Mouse (Mus musculus) left cerebral cortex, adult 11 months (tissue): Measurements from ENCODE around the gene Aanat.
"Not testable (repeated sequence)": the region's sequence is repeated elsewhere in the genome, so short reads cannot be mapped to it uniquely, and the experiment has no call there.

Experiments
- DNase-seq: peaks from one replicate; pipeline ENCODE4 v3.0.0; 2022; ENCODE audit warnings: low spot score

Gene Aanat

GRCm38 (mm10) chr11:116611168-116611567 lies 24.9 kb downstream of the Aanat start:
- DNase-seq: not testable (repeated sequence)

GRCm38 (mm10) chr11:116611883-116612282 lies 25.7 kb downstream of the Aanat start:
- DNase-seq: no peak

- no peak for DNase-seq
These were observed 26.3 kb downstream of the Aanat start for GRCm38 (mm10) chr11:116612554-116612953.

GRCm38 (mm10) chr11:116613234-116613633 lies 27.0 kb downstream of the Aanat start:
- no peak for DNase-seq

- no peak for DNase-seq
These were observed 29.7 kb downstream of the Aanat start for GRCm38 (mm10) chr11:116615735-116616437.

- no peak for DNase-seq
These were observed 30.3 kb downstream of the Aanat start for GRCm38 (mm10) chr11:116616438-116617118.

GRCm38 (mm10) chr11:116617641-116618040 lies 31.4 kb downstream of the Aanat start:
- no peak for DNase-seq

GRCm38 (mm10) chr11:116618666-116619065 lies 32.4 kb downstream of the Aanat start:
- no peak for DNase-seq

GRCm38 (mm10) chr11:116619156-116619555 lies 32.9 kb downstream of the Aanat start:
- DNase-seq: no peak

GRCm38 (mm10) chr11:116619561-116619960 lies 33.3 kb downstream of the Aanat start:
- DNase-seq: no peak

GRCm38 (mm10) chr11:116620073-116620472 lies 33.8 kb downstream of the Aanat start:
- no peak for DNase-seq

- DNase-seq: no peak
These were observed 34.5 kb downstream of the Aanat start for GRCm38 (mm10) chr11:116620559-116621253.

- no peak for DNase-seq
These were observed 35.0 kb downstream of the Aanat start for GRCm38 (mm10) chr11:116621258-116621704.

- DNase-seq: no peak
These were observed 37.3 kb downstream of the Aanat start for GRCm38 (mm10) chr11:116623281-116624124.

GRCm38 (mm10) chr11:116624131-116624832 lies 38.0 kb downstream of the Aanat start:
- DNase-seq: no peak

GRCm38 (mm10) chr11:116625081-116626000 lies 39.1 kb downstream of the Aanat start:
- no peak for DNase-seq

GRCm38 (mm10) chr11:116626299-116627071 lies 40.3 kb downstream of the Aanat start, which contains the start of gene Rhbdf2:
Gene Rhbdf2 (minus strand): TSS chr11:116627019.
- no peak for DNase-seq

- DNase-seq: no peak
These were observed 41.1 kb downstream of the Aanat start for GRCm38 (mm10) chr11:116627072-116628020.
